Mouse (Mus musculus) left cerebral cortex, adult 2 months (tissue): ENCODE data around the gene D130043K22Rik. TPM values are rescaled to one million over a fixed set of nuclear protein-coding genes. Genes with fewer than 3 reads are reported as not detected.
"Not testable (repeated sequence)": the region's sequence is repeated elsewhere in the genome, so short reads cannot be mapped to it uniquely, and the experiment has no call there.

ENCODE experiments used
- DNase-seq, 2 experiments: peaks; one replicate each; pipeline ENCODE4 v3.0.0; 2021 to 2022; ENCODE audit warnings: low spot score in 2 of 2, mixed read lengths in 1 of 2; ENCODE audit errors: extremely low spot score in 1 of 2
- H3K27ac ChIP-seq: fragments of 200-600 bp; 2 replicates; pipeline ENCODE4 v1.8.1; 2022
- H3K4me3 ChIP-seq: fragments of 200-600 bp; 2 replicates; pipeline ENCODE4 v1.8.1; 2022
- CTCF ChIP-seq: fragments of 200-600 bp; IDR thresholded peaks from 2 replicates; pipeline ENCODE4 v1.8.1; 2022; ENCODE audit warnings: antibody characterized with exemption, mild to moderate bottlenecking, moderate library complexity
- intact Hi-C: fragments of 180-260 bp; cut with DNase I; formaldehyde crosslinking; loops from one replicate; pipeline ENCODE4 v1.15.1; 2025
- total RNA-seq, 2 experiments: library from RNA; stranded (reverse); gene quantifications; 2 replicates each; pipeline ENCODE4 v1.2.3; 2021

Gene D130043K22Rik
- total RNA-seq, 2 experiments from 2014 or later, result 30.8 to 31.2 TPM

DNA sequence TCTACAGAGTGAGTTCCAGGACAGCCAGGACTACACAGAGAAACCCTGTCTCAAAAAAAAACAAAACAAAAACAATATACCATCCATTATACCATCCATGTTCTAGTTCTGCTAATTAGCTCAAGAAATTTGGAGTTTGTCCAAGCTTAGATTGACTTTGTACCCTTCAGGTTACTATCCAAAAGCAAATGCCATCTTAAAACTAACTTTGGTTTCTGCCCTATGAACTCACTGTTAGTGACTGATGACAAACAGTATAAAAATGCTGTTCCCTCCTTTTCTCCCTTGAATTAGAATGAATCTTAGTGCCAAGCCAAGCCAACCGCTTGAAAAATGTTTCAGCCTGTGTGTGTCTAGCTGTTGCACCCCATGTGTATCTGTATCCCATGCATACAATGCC lies 30.3 kb upstream of the D130043K22Rik start:
- intact Hi-C loops, result no loop called here
- no peak overlapping the region for H3K4me3 ChIP-seq
- TF ChIP-seq CTCF, result no peak
- no peak overlapping the region for H3K27ac ChIP-seq
- no peak for DNase-seq

DNA sequence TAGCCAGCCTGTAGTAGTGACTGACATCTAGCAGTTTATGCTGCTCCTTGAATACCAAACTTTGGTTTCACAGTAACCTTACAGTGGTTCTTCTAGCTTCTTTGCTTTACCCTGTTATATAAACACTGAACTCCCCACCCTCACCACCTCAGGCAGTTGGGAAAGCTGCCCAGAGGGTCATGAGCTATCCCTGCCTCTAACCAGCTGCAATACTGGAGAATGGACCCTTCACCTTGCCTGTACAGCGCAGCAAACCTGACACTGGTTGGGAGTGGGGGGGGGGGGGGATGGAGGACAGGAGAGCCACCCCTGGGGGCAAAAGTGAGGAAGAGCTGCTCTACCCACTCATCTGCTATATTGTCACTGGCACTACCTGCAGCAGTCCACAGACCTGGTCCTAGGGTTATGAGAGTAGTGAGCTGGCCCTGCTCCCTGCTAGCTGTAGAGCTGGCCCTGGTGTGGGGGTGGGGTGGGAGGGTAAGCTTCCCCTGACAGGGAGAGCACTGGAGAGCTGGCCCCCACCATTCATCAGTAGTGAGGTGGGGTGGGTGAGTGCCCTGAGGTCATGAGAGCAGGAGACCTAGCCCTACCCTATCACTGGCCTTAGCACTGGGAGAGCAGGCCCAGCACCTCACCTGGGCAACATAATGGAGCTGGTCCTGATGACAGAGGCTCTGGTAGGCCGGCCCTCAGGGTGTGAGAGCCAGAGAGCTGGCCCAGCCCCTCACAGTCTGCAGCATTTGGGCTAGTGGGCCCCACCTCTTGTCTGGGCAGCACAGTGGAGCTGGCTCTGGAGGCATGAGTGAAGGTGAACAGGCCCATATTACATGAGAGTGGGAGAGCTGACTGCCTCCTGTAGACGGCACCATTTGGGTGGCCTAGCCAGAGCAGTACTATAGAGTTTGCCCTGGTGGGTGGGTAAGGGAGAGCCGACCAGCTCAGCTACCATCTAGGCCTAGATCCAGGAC lies 28.5 kb upstream of the D130043K22Rik start:
- TF ChIP-seq CTCF, result no peak
- intact Hi-C loops, result no loop called here
- Histone ChIP-seq H3K27ac (no peak overlapping the region), H3K4me3 (no peak overlapping the region)
- no peak for DNase-seq

DNA sequence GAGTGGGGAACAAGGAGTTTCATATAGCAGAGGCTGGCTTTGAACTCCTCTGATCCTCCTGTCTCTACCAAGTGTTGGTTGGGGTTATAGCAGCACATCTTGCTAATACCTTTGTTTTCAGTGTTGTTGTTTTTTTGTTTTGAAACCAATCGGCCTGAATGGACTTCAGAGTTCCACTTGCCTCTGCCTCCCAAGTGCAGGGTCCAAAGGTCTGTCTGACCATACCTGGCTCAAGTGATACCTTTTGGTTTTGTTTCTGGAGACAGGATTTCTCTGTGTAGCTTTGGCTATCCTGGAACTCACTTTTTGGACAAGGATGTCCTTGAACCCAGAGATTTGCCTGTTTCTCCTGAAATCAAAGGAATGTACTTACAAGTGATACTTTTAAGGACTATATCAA lies 25.0 kb upstream of the D130043K22Rik start:
- intact Hi-C loops, result no loop called here
- Histone ChIP-seq H3K27ac (no peak overlapping the region), H3K4me3 (no peak overlapping the region)
- DNase-seq, result no peak
- TF ChIP-seq CTCF, result no peak

DNA sequence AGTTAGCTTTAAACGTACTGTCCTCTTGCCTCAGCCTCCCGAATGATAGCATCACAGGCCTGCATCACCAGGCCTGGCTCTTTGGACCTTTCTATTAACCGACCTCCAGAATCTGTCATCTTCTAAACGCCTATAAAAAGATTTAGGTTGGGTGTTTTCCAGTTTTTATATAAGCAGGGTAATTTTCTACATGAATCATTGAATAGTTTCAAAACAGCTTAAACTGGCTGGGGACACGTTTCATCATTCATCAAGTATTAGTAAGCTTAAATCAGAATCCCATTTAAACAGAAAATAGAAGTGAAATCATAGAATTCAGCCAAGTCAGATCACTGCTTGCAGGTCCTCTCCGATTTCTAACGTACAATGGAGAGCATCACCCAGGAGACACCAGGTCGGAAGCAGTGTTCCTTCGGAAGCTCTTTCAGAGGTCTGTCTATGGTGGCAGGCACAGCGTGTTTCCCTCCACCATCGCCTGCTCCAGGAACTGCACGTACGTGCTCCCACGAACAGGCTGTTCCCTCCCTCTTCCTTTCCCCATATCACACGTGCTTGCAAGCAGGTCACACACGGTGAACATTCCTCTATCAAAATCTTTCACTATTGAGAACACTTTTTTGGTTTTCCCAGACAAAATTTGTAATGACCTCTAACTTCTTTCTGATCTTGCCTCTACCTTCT lies 22.1 kb upstream of the D130043K22Rik start:
- DNase-seq, result peak in 1 of 2 experiments; percentile 11
- intact Hi-C loops, result no loop called here
- Histone ChIP-seq H3K4me3 (no peak overlapping the region), H3K27ac (no peak overlapping the region)
- no peak for TF ChIP-seq CTCF

DNA sequence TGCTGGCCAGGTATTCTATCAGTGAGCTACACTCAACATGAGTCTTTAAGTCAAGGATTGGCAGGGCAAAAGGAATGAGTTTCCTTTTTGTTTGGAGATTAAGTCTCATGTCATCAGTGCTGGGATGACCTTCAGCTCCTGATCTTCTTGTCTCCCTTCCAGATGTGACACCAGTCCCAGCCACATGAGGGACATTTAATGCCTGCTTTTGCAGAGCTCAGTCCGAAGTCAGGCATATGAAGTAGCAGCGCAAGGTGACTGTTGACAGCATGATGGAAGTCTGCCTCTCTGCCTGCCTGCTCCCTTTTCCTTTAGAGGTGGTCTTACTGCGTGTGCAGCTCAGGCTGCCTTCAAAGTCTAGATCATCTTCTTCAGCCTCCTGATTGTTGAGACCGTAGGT lies 20.3 kb upstream of the D130043K22Rik start:
- intact Hi-C loops, result no loop called here
- TF ChIP-seq CTCF, result no peak
- no peak overlapping the region for H3K27ac ChIP-seq
- no peak for DNase-seq
- no peak overlapping the region for H3K4me3 ChIP-seq

DNA sequence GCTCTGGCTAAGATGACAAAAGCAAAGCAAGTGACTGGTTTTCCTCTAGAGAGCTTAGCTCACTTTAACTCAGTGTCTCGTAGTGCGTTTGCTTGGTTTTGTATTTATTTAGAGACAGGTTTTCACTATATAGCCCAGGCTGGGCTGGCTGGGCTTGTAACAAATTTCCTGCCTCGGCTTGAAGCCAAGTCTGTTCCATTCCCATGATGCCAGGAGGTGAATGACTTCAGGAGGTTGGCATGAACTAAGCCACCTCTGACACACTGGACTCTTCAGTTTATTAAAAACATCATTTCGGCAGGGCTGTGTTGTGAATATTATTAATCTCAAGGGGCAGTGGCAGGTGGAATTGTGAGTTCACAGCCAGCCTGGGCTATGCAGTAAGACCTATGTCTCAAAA lies 19.3 kb upstream of the D130043K22Rik start:
- no peak overlapping the region for H3K4me3 ChIP-seq
- TF ChIP-seq CTCF, result no peak
- no peak overlapping the region for H3K27ac ChIP-seq
- intact Hi-C loops, result no loop called here
- DNase-seq, result no peak

DNA sequence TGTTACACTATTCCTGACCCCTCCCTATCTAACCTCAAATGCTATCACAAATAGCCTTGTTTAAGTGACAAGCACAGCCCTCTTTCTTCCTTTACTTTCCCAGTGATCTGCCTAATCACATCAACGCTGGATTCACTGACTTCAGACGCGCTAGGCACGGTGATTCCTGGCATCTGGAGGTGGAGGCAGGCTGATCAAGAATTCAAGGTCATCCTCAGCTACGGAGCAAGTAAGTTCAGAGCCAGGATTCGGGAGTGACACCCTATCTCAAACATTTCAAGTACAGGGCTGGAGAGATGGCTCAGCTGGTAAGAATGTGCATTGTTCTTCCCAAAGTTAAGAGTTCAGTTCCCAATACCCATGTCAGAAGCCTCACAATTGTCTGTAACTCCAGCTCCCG lies 18.8 kb upstream of the D130043K22Rik start:
- DNase-seq, result no peak
- intact Hi-C loops, result no loop called here
- H3K27ac ChIP-seq, result no peak overlapping the region
- no peak overlapping the region for H3K4me3 ChIP-seq
- no peak for TF ChIP-seq CTCF

DNA sequence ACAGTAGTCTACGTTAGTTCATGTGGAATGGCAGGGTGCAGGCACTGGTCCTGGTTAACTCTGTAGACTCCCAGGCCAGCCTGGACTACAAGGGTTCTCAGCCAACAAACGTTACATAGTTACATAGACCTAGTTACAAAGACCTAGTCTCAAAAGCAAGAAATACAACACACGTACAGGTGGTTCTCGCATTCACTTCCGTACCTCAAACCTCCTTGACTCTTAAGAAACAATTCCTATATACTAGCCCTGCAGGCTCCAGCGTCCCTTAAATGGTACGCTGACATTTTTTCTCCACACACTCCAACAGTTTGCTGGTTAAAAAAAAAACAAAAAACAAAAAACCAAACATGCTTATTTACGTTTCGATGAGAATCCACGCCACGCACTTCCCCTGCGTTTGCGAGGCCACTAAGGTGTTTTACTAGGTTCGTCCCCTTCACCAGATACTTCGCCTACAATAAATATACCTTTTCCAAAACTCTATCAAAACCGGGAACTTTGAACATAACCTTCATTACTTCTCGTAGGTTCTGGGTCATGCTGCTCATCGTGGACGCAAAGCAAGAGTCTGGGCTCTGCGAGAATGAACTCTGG lies 14.1 kb upstream of the D130043K22Rik start:
- H3K27ac ChIP-seq, result peak overlapping the region; percentile 90
- intact Hi-C loops, result loop anchor here (1.0 kb wide), 1 partner anchor 31 kb away; no protein-coding TSS in a partner anchor
- no peak for TF ChIP-seq CTCF
- H3K4me3 ChIP-seq, result peak overlapping the region; percentile 97
- no peak for DNase-seq

DNA sequence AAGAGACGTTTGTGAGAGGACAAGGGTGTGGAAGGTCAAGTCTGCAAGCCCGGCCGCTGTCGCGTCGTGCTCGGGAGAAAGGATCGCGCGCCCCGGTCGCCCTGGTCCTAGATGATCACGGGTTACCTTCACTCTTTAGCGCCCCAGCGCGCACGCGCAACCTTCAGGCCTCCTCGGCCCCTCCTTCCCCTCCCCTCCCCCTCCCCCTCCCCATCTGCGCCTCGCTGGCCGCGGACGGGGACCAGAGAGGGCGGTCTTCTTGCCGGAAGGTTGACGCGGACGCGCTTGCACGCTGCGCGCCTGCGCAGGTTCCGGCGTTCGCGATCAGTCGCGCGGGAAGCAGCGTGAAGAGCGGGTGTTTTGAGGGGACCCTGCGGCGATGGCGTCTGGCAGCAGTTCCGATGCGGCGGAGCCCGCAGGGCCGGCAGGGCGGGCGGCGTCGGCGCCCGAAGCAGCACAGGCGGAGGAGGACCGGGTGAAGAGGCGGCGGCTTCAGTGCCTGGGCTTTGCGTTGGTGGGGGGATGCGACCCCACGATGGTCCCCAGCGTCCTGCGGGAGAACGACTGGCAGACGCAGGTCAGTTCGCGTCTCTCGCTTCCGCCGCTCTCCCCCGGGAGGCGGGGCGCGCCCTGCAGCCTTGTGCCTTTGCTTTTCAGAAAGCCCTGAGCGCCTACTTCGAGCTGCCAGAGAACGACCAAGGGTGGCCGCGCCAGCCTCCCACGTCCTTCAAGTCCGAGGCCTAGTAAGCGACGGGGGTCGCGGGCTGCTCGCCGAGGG lies 13.4 kb upstream of the D130043K22Rik start, which contains the start of the genes Acot13 and Tdp2:
Gene Acot13 (minus strand): TSS at position 188 of the 778 bp plus-strand sequence.
Gene Tdp2 (plus strand): TSS at position 327 of the 778 bp plus-strand sequence.
- intact Hi-C loops, result loop anchor here (1.0 kb wide), 1 partner anchor 31 kb away; no protein-coding TSS in a partner anchor
- peak; percentile 94 for DNase-seq
- no peak; the same call in 1 of the 2 replicates for TF ChIP-seq CTCF
- Histone ChIP-seq H3K4me3 (peak within 1 kb of the TSS; percentile 97), H3K27ac (peak within 1 kb of the TSS; percentile 90)

DNA sequence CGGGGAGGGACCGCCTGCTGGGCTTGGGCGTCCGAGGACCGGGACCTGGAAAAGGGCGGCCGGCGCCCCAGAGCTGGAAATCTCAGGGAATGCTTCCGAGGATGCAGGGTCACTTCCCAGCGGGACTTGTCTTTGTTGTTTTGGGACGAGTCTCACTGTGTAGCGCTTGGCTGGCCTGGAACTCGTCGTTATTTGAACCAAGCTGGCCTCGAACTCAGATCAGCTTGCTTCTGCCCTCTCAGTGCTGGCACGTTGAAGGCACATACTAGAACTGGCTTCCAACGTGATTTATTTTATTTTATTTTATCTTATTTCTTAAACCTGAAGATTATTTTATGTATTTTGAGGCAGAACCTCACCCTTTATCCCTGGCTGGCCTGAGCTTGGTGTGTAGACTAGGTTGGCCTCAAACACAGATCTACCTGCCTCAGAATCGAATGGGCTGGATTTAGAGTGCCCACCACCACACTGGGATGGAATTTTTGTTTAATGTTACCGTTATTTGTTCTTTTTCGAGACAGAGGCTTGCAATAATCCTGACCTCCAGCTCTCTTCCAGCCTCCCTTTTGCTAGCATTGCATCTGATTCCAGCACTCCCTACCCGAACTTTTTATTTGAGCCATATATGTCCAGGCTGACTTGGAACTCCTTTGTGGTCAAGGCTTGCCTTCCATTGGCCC lies 12.7 kb upstream of the D130043K22Rik start:
- no peak for TF ChIP-seq CTCF
- peak overlapping the region; percentile 97 for H3K4me3 ChIP-seq
- intact Hi-C loops, result no loop called here
- peak overlapping the region; percentile 75 for H3K27ac ChIP-seq
- DNase-seq, result no peak

DNA sequence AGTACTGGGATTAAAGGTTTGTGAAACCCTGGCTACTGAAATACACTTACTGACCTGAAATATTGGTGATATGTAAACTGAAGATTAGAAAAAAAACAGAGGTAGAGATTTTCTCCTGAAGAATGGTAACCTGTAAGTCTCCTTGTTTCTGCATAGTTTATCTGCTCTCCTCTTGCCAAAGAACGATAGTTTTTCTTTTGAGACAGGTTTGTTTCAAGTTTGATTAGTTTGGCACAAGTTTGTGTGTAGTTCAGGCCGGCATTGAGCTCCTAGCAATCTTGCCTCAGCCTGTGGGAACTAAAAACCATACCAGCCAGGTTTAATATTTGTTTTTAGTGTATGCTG lies 12.2 kb upstream of the D130043K22Rik start:
- no peak for DNase-seq
- Histone ChIP-seq H3K4me3 (no peak overlapping the region; the same call in 1 of the 2 replicates), H3K27ac (no peak overlapping the region)
- intact Hi-C loops, result no loop called here
- TF ChIP-seq CTCF, result no peak

DNA sequence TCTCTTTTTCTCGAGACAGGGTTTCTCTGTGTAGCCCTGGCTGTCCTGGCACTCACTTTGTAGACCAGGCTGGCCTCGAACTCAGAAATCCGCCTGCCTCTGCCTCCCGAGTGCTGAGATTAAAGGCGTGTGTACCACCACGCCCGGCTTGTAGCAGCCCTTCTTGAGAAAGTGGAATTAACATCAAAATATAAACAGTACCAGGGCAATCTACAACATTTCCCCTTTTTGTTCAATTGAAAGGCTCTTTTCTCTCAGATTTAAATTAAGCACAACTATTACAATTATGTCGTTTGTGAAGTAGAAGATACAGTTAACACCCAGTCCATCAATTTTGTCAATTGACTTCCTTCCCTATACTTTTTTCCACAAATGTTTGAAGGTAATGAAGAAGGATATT lies 7.2 kb upstream of the D130043K22Rik start:
- intact Hi-C loops, H3K27ac ChIP-seq, DNase-seq, H3K4me3 ChIP-seq: not testable (repeated sequence)
